Comparison of ENCODE assay signal across 27 mouse cellular contexts in the genomic region with DNA sequence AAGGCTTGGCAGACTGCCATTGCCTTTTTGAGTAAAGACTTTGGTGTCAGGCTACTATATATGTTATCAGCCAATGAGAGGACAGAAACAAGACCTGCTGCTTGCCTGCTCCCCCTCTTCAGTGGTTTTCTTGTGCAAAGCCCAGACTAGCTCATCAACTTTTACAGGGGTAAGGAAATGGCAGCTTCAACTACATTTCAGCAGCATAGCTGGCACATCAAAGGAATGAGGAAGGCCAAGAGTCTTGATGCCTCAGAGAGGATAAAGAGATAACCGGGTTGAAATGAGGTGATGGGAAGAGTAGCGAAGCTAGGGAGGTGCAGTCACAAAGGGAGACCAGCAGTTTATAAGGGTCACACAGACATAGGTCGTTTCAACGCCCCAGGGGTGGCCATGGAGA. TPM values are rescaled to one million over a fixed set of nuclear protein-coding genes. Genes with fewer than 3 reads are reported as not detected.
"Had no signal": no experiment of that assay in that cellular context is flagged by ENCODE, and none has a peak within 500 bp of the region (broad histone marks: within the 10 kb centered on the region; RNA-seq: fewer than 3 reads in every experiment).

No protein-coding gene starts in this region.

- H3K9me3 ChIP-seq: heart, embryonic 13.5 days; heart, embryonic 15.5 days; hindbrain, embryonic 13.5 days; hindbrain, embryonic 15.5 days; kidney, embryonic 15.5 days; limb, embryonic 10.5 days; limb, embryonic 12.5 days; liver, embryonic 13.5 days had no signal

- H3K4me2 ChIP-seq: heart, embryonic 11.5 days; heart, embryonic 13.5 days; heart, embryonic 15.5 days; hindbrain, embryonic 13.5 days; hindbrain, embryonic 15.5 days; kidney, embryonic 15.5 days; limb, embryonic 12.5 days; liver, embryonic 11.5 days; liver, embryonic 13.5 days had no signal

- H3K9ac ChIP-seq: heart, embryonic 13.5 days; heart, embryonic 15.5 days; hindbrain, embryonic 13.5 days; hindbrain, embryonic 15.5 days; kidney, embryonic 15.5 days; limb, embryonic 12.5 days; liver, embryonic 13.5 days had no signal

- H3K36me3 ChIP-seq: heart, embryonic 13.5 days; heart, embryonic 15.5 days; hindbrain, embryonic 13.5 days; hindbrain, embryonic 15.5 days; kidney, embryonic 15.5 days; limb, embryonic 10.5 days; limb, embryonic 12.5 days; liver, embryonic 13.5 days had no signal

- H3K27me3 ChIP-seq: hindbrain, embryonic 13.5 days; hindbrain, embryonic 15.5 days; kidney, embryonic 15.5 days; limb, embryonic 12.5 days had no signal

- H3K27ac ChIP-seq: gastrocnemius, adult 2 months; heart, embryonic 13.5 days; heart, embryonic 15.5 days; hindbrain, embryonic 13.5 days; hindbrain, embryonic 15.5 days; hindbrain, postnatal 0 days; kidney, embryonic 15.5 days; kidney, postnatal 0 days; layer of hippocampus, adult 2 months; left cerebral cortex, adult 2 months; limb, embryonic 10.5 days; limb, embryonic 12.5 days; liver, embryonic 13.5 days had no signal

- DNase-seq: gastrocnemius, adult 2 months; gastrocnemius, postnatal 10 days; gastrocnemius, postnatal 25 days; heart, adult 18-20 months; heart, postnatal 14 days; heart, postnatal 36 days; kidney, adult 11 months; kidney, adult 2 months; kidney, adult 9 months; kidney, postnatal 4 days; liver; liver, embryonic 13.5 days had no signal

- H3K4me1 ChIP-seq: hindbrain, embryonic 13.5 days; liver, embryonic 13.5 days had no signal

- H3K4me3 ChIP-seq: gastrocnemius, adult 2 months; heart, embryonic 13.5 days; heart, embryonic 15.5 days; hindbrain, embryonic 13.5 days; hindbrain, embryonic 15.5 days; kidney, embryonic 15.5 days; layer of hippocampus, adult 2 months; left cerebral cortex, adult 2 months; limb, embryonic 10.5 days; limb, embryonic 12.5 days; liver, embryonic 13.5 days had no signal

- ATAC-seq: hindbrain, postnatal 0 days; intestine, embryonic 16.5 days had no signal

RNA-seq across cellular contexts. Expression of gene Plekhs1, which starts 3.9 kb away (rescaled TPM):
- polyA plus RNA-seq: heart, embryonic 13.5 days; hindbrain, embryonic 11.5 days; liver, embryonic 11.5 days; liver, embryonic 13.5 days had no signal
